Comparison of ENCODE assay signal across 8 mouse cellular contexts in the genomic region with DNA sequence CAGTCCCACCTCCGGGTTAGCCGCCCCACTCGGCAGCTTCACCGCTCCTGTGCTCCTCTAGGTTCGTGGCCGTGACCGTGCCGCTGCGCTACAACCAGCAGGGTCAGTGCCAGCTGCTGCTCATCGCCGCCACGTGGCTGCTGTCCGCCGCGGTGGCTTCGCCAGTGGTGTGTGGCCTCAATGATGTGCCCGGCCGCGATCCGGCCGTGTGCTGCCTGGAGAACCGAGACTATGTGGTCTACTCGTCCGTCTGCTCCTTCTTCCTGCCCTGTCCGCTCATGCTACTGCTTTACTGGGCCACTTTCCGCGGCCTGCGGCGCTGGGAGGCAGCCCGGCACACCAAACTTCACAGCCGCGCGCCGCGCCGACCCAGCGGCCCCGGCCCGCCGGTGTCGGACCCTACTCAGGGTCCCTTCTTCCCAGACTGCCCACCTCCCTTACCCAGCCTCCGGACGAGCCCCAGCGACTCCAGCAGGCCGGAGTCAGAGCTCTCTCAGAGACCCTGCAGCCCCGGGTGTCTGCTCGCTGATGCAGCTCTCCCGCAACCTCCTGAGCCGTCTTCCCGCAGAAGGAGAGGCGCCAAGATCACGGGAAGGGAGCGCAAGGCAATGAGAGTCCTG. TPM values are rescaled to one million over a fixed set of nuclear protein-coding genes. Genes with fewer than 3 reads are reported as not detected.
DNase-seq lines count a peak whose midpoint lies in the region; ATAC-seq and TF ChIP-seq lines count a peak whose summit lies in the region.

No protein-coding gene starts in this region.

- no peaks in the 10 kb centered on the region for H3K9me3 ChIP-seq in ES-Bruce4 (replicated peaks; ENCODE audit: control insufficient read depth, insufficient read depth, low read length, poor library complexity, severe bottlenecking)
- no peaks in the 10 kb centered on the region for H3K9me3 ChIP-seq in forebrain, embryonic 11.5 days (ENCODE audit: control insufficient read depth, low read length)
- H3K9me3 ChIP-seq in intestine, embryonic 15.5 days = no peaks in the 10 kb centered on the region
- no peaks in the 10 kb centered on the region for H3K9me3 ChIP-seq in stomach, postnatal 0 days (ENCODE audit: control insufficient read depth, low read length)

- WGBS in forebrain, embryonic 11.5 days = 2% methylated on average over 53 of the region's 53 CpGs
- WGBS in intestine, embryonic 15.5 days = 2% methylated on average over 53 of the region's 53 CpGs
- 1% methylated on average over 51 of the region's 53 CpGs for WGBS in stomach, postnatal 0 days

- ATAC-seq in forebrain, embryonic 11.5 days (replicated peaks; ENCODE audit: low FRiP score) = no peak
- peak; percentile 46 for ATAC-seq in intestine, embryonic 15.5 days
- ATAC-seq in stomach, postnatal 0 days (ENCODE audit: low FRiP score, low TSS enrichment) = peak; percentile 25; the same call in 1 of the 2 replicates

- H3K4me1 ChIP-seq in ES-Bruce4 (ENCODE audit: control insufficient read depth, insufficient read depth, low read length) = peaks cover 2% of the 10 kb centered on the region
- peaks cover 12% of the 10 kb centered on the region for H3K4me1 ChIP-seq in forebrain, embryonic 11.5 days (replicated peaks; ENCODE audit: control insufficient read depth, insufficient read depth, low read length)
- H3K4me1 ChIP-seq in intestine, embryonic 15.5 days (replicated peaks) = peaks cover 22% of the 10 kb centered on the region
- no peaks in the 10 kb centered on the region for H3K4me1 ChIP-seq in stomach, postnatal 0 days (replicated peaks; ENCODE audit: control insufficient read depth, insufficient read depth)

- peak; percentile 23 to 51 for DNase-seq in cerebellum, adult 18-20 months
- no peak for DNase-seq in cerebellum, adult 9-11 months
- DNase-seq in forebrain, embryonic 11.5 days (ENCODE audit: low spot score) = peak; percentile 74
- DNase-seq in lung, postnatal 4 days = peak; percentile 53 to 73
- DNase-seq in stomach, postnatal 0 days (ENCODE audit: low spot score) = peak; percentile 46
- no peak for DNase-seq in right cerebral cortex, postnatal 10 days (ENCODE audit: low spot score in 2 of 2)

- H3K4me2 ChIP-seq in forebrain, embryonic 11.5 days (ENCODE audit: low read depth, low read length, severe bottlenecking) = peak overlapping the region; percentile 59
- peak overlapping the region; percentile 90 for H3K4me2 ChIP-seq in intestine, embryonic 15.5 days (replicated peaks)
- H3K4me2 ChIP-seq in stomach, postnatal 0 days (replicated peaks; ENCODE audit: low read depth) = peak overlapping the region; percentile 58

- no peak overlapping the region for H3K27ac ChIP-seq in ES-Bruce4 (ENCODE audit: insufficient read depth, low read length)
- H3K27ac ChIP-seq in forebrain, embryonic 11.5 days (ENCODE audit: low read depth, low read length) = no peak overlapping the region
- no peak overlapping the region for H3K27ac ChIP-seq in intestine, embryonic 15.5 days
- H3K27ac ChIP-seq in stomach, postnatal 0 days (replicated peaks) = no peak overlapping the region

- H3K36me3 ChIP-seq in ES-Bruce4 (ENCODE audit: control insufficient read depth, insufficient read depth, low read length, poor library complexity, severe bottlenecking) = no peaks in the 10 kb centered on the region
- no peaks in the 10 kb centered on the region for H3K36me3 ChIP-seq in forebrain, embryonic 11.5 days (ENCODE audit: control insufficient read depth, insufficient read depth, low read length)
- peaks cover 3% of the 10 kb centered on the region; the same call in 1 of the 2 replicates for H3K36me3 ChIP-seq in intestine, embryonic 15.5 days
- no peaks in the 10 kb centered on the region for H3K36me3 ChIP-seq in stomach, postnatal 0 days (ENCODE audit: control insufficient read depth, insufficient read depth, low read length)

- no peak for TF ChIP-seq POLR2A in ES-Bruce4 (IDR thresholded peaks at IDR 0.05; ENCODE audit: insufficient read depth, low read length)

- H3K27me3 ChIP-seq in ES-Bruce4 (ENCODE audit: control insufficient read depth, insufficient read depth, low read length, poor library complexity, severe bottlenecking) = peaks cover 15% of the 10 kb centered on the region
- peaks cover 52% of the 10 kb centered on the region for H3K27me3 ChIP-seq in forebrain, embryonic 11.5 days (ENCODE audit: control insufficient read depth, insufficient read depth, low read length)
- H3K27me3 ChIP-seq in intestine, embryonic 15.5 days (replicated peaks) = peaks cover 50% of the 10 kb centered on the region
- H3K27me3 ChIP-seq in stomach, postnatal 0 days (ENCODE audit: control insufficient read depth, insufficient read depth, low read length) = peaks cover 9% of the 10 kb centered on the region; the same call in 1 of the 2 replicates

- peak overlapping the region; percentile 34; the same call in 1 of the 2 replicates for H3K9ac ChIP-seq in ES-Bruce4 (ENCODE audit: low read depth, poor library complexity, severe bottlenecking)
- H3K9ac ChIP-seq in forebrain, embryonic 11.5 days (ENCODE audit: low read length) = peak overlapping the region; percentile 31; the same call in 1 of the 2 replicates
- H3K9ac ChIP-seq in intestine, embryonic 15.5 days = peak overlapping the region; percentile 39
- H3K9ac ChIP-seq in stomach, postnatal 0 days (ENCODE audit: low read length) = peak overlapping the region; percentile 43; the same call in 1 of the 2 replicates

- TF ChIP-seq CTCF in ES-Bruce4 (IDR thresholded peaks at IDR 0.05; ENCODE audit: low read depth, low read length) = no peak
- TF ChIP-seq CTCF in stomach, postnatal 0 days (IDR thresholded peaks at IDR 0.05; ENCODE audit: low read depth) = peak; percentile 24; the same call in 1 of the 2 replicates

- no peak for TF ChIP-seq EP300 in ES-Bruce4 (IDR thresholded peaks at IDR 0.05; ENCODE audit: insufficient read depth, low read depth, low read length)
- no peak for TF ChIP-seq EP300 in stomach, postnatal 0 days (optimal IDR thresholded peaks at IDR 0.05)

- H3K4me3 ChIP-seq in ES-Bruce4 (ENCODE audit: low read depth, low read length) = peak overlapping the region; percentile 39
- H3K4me3 ChIP-seq in forebrain, embryonic 11.5 days (ENCODE audit: low read depth, low read length) = peak overlapping the region; percentile 27
- peak overlapping the region; percentile 39 for H3K4me3 ChIP-seq in intestine, embryonic 15.5 days (replicated peaks)
- H3K4me3 ChIP-seq in stomach, postnatal 0 days (ENCODE audit: low read depth, low read length) = peak overlapping the region; percentile 36

RNA-seq across cellular contexts. Expression of a gene that starts 2.2 kb away (rescaled TPM):
- 0.21 and 0.65 TPM in 2 replicates for polyA plus RNA-seq in ES-Bruce4 (2011; ENCODE audit: insufficient read depth, insufficient read length, low read depth, missing spikeins)
- 0.24 and 0.43 TPM in 2 replicates for polyA plus RNA-seq in forebrain, embryonic 11.5 days (2014; fragmentation: Nextera tagmentation; extraction: Ambion mirVana)
- 0.35 and 0.40 TPM in 2 replicates for polyA plus RNA-seq in intestine, embryonic 15.5 days (2015; fragmentation: Nextera tagmentation; extraction: Ambion mirVana)
- 0.06 and 0.16 TPM in 2 replicates for polyA plus RNA-seq in stomach, postnatal 0 days (2015; fragmentation: Nextera tagmentation; extraction: Ambion mirVana)

RNA-seq across cellular contexts. Expression of a gene that starts 15.0 kb away (rescaled TPM):
- 7.4 and 8.5 TPM in 2 replicates for polyA plus RNA-seq in ES-Bruce4 (2011; ENCODE audit: insufficient read depth, insufficient read length, low read depth, missing spikeins)
- 2.5 TPM in 2 replicates for polyA plus RNA-seq in forebrain, embryonic 11.5 days (2014; fragmentation: Nextera tagmentation; extraction: Ambion mirVana)
- polyA plus RNA-seq in intestine, embryonic 15.5 days (2015; fragmentation: Nextera tagmentation; extraction: Ambion mirVana) = 203 and 260 TPM in 2 replicates
- polyA plus RNA-seq in stomach, postnatal 0 days (2015; fragmentation: Nextera tagmentation; extraction: Ambion mirVana) = 2.2 and 2.4 TPM in 2 replicates

RNA-seq across cellular contexts. Expression of a gene that starts 17.4 kb away (rescaled TPM):
- polyA plus RNA-seq in ES-Bruce4 (2011; ENCODE audit: insufficient read depth, insufficient read length, low read depth, missing spikeins) = not detected in 2 replicates
- polyA plus RNA-seq in forebrain, embryonic 11.5 days (2014; fragmentation: Nextera tagmentation; extraction: Ambion mirVana) = not detected in 2 replicates
- 75.8 and 96.1 TPM in 2 replicates for polyA plus RNA-seq in intestine, embryonic 15.5 days (2015; fragmentation: Nextera tagmentation; extraction: Ambion mirVana)
- polyA plus RNA-seq in stomach, postnatal 0 days (2015; fragmentation: Nextera tagmentation; extraction: Ambion mirVana) = 1.2 and 2.0 TPM in 2 replicates

RNA-seq across cellular contexts. Expression of a gene that starts 27.7 kb away (rescaled TPM):
- 0.57 TPM in 1 of 2 replicates, not detected in the other for polyA plus RNA-seq in ES-Bruce4 (2011; ENCODE audit: insufficient read depth, insufficient read length, low read depth, missing spikeins)
- 0.57 and 1.2 TPM in 2 replicates for polyA plus RNA-seq in forebrain, embryonic 11.5 days (2014; fragmentation: Nextera tagmentation; extraction: Ambion mirVana)
- 5.2 and 5.7 TPM in 2 replicates for polyA plus RNA-seq in intestine, embryonic 15.5 days (2015; fragmentation: Nextera tagmentation; extraction: Ambion mirVana)
- polyA plus RNA-seq in stomach, postnatal 0 days (2015; fragmentation: Nextera tagmentation; extraction: Ambion mirVana) = 11.3 and 12.2 TPM in 2 replicates

RNA-seq across cellular contexts. Expression of a gene that starts 33.5 kb away (rescaled TPM):
- 79.2 and 79.4 TPM in 2 replicates for polyA plus RNA-seq in ES-Bruce4 (2011; ENCODE audit: insufficient read depth, insufficient read length, low read depth, missing spikeins)
- 74.2 and 80.8 TPM in 2 replicates for polyA plus RNA-seq in forebrain, embryonic 11.5 days (2014; fragmentation: Nextera tagmentation; extraction: Ambion mirVana)
- polyA plus RNA-seq in intestine, embryonic 15.5 days (2015; fragmentation: Nextera tagmentation; extraction: Ambion mirVana) = 63.1 and 63.5 TPM in 2 replicates
- 37.6 and 40.1 TPM in 2 replicates for polyA plus RNA-seq in stomach, postnatal 0 days (2015; fragmentation: Nextera tagmentation; extraction: Ambion mirVana)

Comparison
In these comparisons a context has a peak if more than half of its experiments do, and no peak if none do; other contexts are left out.
1. DNase-seq: peak in cerebellum, adult 18-20 months (2 of 2), forebrain, embryonic 11.5 days (single experiment), lung, postnatal 4 days (2 of 2) and stomach, postnatal 0 days (single experiment); none in cerebellum, adult 9-11 months (single experiment) and right cerebral cortex, postnatal 10 days (0 of 2).
2. RNA of a gene that starts 15.0 kb away (polyA plus RNA-seq): 203 to 260 TPM in intestine, embryonic 15.5 days; 7.4 to 8.5 TPM in ES-Bruce4, 2.5 TPM in forebrain, embryonic 11.5 days and 2.2 to 2.4 TPM in stomach, postnatal 0 days; every median in the first group is over 10 times any median in the second.
3. RNA of a gene that starts 17.4 kb away (polyA plus RNA-seq): 75.8 to 96.1 TPM in intestine, embryonic 15.5 days; 1.2 to 2.0 TPM in stomach, postnatal 0 days, not detected in ES-Bruce4 and not detected in forebrain, embryonic 11.5 days; every median in the first group is over 10 times any median in the second.
4. Peak in every context shown above with its lines, with median percentiles within 50 percentile points of each other: H3K4me3 ChIP-seq, H3K9ac ChIP-seq and H3K4me2 ChIP-seq.